Mouse (Mus musculus): Measurements from ENCODE around the gene Setd1b. TPM values are rescaled to one million over a fixed set of nuclear protein-coding genes. Genes with fewer than 3 reads are reported as not detected.

Setd1b gene
- total and polyA plus RNA-seq, 3 experiments, result 0.50 to 9.1 (median 2.3) TPM

DNA sequence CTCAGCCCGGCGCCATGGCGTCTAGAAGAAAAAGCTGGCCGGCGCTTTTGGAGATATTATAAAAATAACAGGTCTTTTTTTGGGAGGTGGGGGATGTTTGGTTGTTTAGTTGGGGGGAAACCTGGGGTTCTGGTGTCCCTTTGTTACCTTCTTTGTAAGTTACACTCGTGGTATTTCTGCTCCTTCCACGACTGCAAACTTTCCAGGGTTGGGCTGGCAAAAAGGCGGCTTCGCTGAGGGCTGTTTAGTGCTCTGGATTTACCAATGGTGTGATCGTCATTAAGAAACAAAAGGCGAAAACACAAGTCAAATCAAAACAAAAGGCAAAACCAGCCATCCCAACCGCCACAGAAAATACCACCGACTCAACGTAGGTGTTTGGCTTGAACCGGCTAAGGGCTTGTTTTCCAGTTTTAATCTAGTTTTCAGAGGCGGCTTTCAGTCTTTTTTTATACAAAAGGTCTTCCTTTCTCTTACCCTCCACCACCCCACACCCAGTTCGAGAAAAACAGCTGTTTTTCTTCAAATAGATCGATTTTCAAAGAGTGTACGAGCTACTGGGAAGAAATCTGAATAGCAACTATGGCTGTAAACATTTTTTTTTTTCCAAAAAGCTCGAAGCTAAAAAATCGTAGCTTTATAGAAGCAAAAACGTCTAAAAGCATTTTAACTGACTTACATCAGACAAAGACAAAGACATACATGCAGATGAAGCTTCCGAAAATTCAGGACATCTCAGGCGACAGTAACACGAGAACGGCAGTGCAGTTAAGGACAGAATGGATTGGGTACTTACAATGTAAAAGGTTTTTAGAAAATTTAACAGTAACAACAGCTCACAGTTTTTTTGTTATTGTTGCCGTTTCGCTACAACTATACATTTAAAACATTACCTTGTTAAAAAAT is 2.0 kb upstream of the Setd1b start:
- peak overlapping the region; percentile 100 for H3K9ac ChIP-seq (ENCODE audit: insufficient read depth, low read depth)
- peak overlapping the region; percentile 63 to 86 (median 76) for H3K4me3 ChIP-seq (replicated peaks in 1 of 3; ENCODE audit: low read depth in 2 of 3, low read length in 2 of 3, poor library complexity in 1 of 3)
- no peaks in the 10 kb centered on the region for H3K9me3 ChIP-seq (replicated peaks; ENCODE audit: low read length)
- TF ChIP-seq MYC (IDR thresholded peaks at IDR 0.05; ENCODE audit: low read depth, low read length) (0 out of 2 replicates have a peak, but pooled peaks have one; percentile 33), JUN (IDR thresholded peaks at IDR 0.05; ENCODE audit: insufficient read depth, low read depth, low read length) (no peak), CHD1 (IDR thresholded peaks at IDR 0.05; ENCODE audit: low read depth, low read length) (peak; percentile 98), ZMIZ1 (IDR thresholded peaks at IDR 0.05; ENCODE audit: low read depth, low read length) (no peak; the same call in 1 of the 2 replicates), MXI1 (IDR thresholded peaks at IDR 0.05; ENCODE audit: low read depth, low read length) (peak; percentile 49; the same call in 1 of the 2 replicates), ZKSCAN1 (IDR thresholded peaks at IDR 0.05; ENCODE audit: borderline replicate concordance, low read depth, low read length) (no peak)
- dilution Hi-C loops (cut with MboI; ENCODE audit: extremely low pct_ligation_motif_present, extremely low pct_unique_long_range_greater_than_20kb, low sequenced_read_pairs), result no loop called here
- H3K4me1 ChIP-seq (ENCODE audit: control insufficient read depth in 1 of 2, insufficient read depth in 2 of 2), result peaks cover 10 to 36% of the 10 kb centered on the region in 2 experiments; a peak in 3 of 4 replicates
- no peak for DNase-seq (ENCODE audit: extremely low read depth)
- H3K79me2 ChIP-seq (replicated peaks; ENCODE audit: control insufficient read depth, extremely low read depth, insufficient read depth, poor library complexity, severe bottlenecking), result peaks cover 60% of the 10 kb centered on the region
- peak overlapping the region; percentile 92 for H3K4me2 ChIP-seq (ENCODE audit: insufficient read depth, low read depth, poor library complexity, severe bottlenecking)
- peaks cover 17 to 37% of the 10 kb centered on the region in 2 experiments for H3K36me3 ChIP-seq (replicated peaks in 1 of 2; ENCODE audit: control insufficient read depth in 1 of 2, insufficient read depth in 1 of 2, low read length in 1 of 2)
- H3K27me3 ChIP-seq (replicated peaks), result no peaks in the 10 kb centered on the region
- peak overlapping the region; percentile 80 for H3K27ac ChIP-seq (ENCODE audit: insufficient read depth, low read depth)
- in situ Hi-C loops (cut with MboI; ENCODE audit: low pct_ligation_motif_present, low pct_unique_long_range_greater_than_20kb, low sequenced_read_pairs), result no loop called here

DNA sequence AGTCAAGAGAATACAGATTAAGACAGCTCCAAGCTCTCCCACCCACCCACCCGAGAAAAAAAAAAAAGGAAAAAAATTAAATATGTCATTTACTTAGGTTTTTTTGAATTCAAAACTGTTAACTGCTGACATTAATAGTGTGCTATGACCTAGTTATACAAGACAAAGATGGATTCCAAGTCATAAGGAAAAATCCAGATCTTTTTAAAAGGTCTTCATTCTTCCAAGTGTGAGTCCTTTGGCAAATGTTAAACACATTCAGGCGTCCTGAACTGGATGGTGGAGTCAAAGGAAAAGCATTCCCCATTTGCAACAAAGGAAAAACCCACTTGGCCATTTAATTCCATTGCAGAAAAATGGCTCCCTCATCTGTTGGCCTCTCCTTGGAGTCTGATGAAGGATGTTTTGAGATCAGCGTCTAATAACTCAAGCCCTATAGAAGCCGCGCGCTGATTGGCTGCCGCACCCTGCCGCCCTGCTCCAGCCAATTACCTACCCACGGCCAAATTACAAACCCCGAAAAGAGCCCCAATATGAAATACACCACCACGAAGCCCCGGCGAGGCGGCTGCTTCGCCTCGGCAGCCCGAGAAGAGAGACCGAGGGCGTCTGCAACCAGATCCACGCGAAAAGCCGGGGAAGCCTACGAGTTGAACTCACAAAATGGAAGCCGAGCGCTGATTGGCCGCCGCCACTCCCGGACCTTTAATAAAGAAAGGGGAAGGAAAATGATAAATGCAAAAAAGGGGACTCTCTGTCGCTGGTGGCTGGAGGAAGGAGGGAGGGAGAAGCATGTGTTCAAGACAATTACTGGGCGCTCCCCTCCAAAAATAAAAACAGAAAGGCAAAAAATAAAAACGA is 1.1 kb upstream of the Setd1b start:
- peak overlapping the region; percentile 97 for H3K27ac ChIP-seq (ENCODE audit: insufficient read depth, low read depth)
- no peaks in the 10 kb centered on the region for H3K27me3 ChIP-seq (replicated peaks)
- H3K4me1 ChIP-seq (ENCODE audit: control insufficient read depth in 1 of 2, insufficient read depth in 2 of 2), result peaks cover 7 to 36% of the 10 kb centered on the region in 2 experiments; a peak in 2 of 4 replicates
- peaks cover 11 to 36% of the 10 kb centered on the region in 2 experiments for H3K36me3 ChIP-seq (replicated peaks in 1 of 2; ENCODE audit: control insufficient read depth in 1 of 2, insufficient read depth in 1 of 2, low read length in 1 of 2)
- H3K4me3 ChIP-seq (replicated peaks in 1 of 3; ENCODE audit: low read depth in 2 of 3, low read length in 2 of 3, poor library complexity in 1 of 3), result peak overlapping the region; percentile 63 to 76 (median 71)
- in situ Hi-C loops (cut with MboI; ENCODE audit: low pct_ligation_motif_present, low pct_unique_long_range_greater_than_20kb, low sequenced_read_pairs) (no loop called here), dilution Hi-C loops (cut with MboI; ENCODE audit: extremely low pct_ligation_motif_present, extremely low pct_unique_long_range_greater_than_20kb, low sequenced_read_pairs) (no loop called here)
- peak; percentile 90 for DNase-seq (ENCODE audit: extremely low read depth)
- H3K9me3 ChIP-seq (replicated peaks; ENCODE audit: low read length), result no peaks in the 10 kb centered on the region
- TF ChIP-seq SIN3A (IDR thresholded peaks at IDR 0.05; ENCODE audit: low read length) (peak; percentile 67), POLR2A (IDR thresholded peaks at IDR 0.05; ENCODE audit: low read depth, low read length) (peak; percentile 89), MYC (IDR thresholded peaks at IDR 0.05; ENCODE audit: low read depth, low read length) (peak; percentile 87; the same call in 1 of the 2 replicates), NELFE (IDR thresholded peaks at IDR 0.05; ENCODE audit: low read depth, low read length) (peak; percentile 91), MEF2A (IDR thresholded peaks at IDR 0.05; ENCODE audit: borderline replicate concordance, low read depth, low read length) (no peak), USF2 (conservative IDR thresholded peaks at IDR 0.05; ENCODE audit: low read depth, low read length) (no peak), MXI1 (IDR thresholded peaks at IDR 0.05; ENCODE audit: low read depth, low read length) (peak; percentile 4; the same call in 1 of the 2 replicates), ELF1 (IDR thresholded peaks at IDR 0.05; ENCODE audit: low read depth, low read length) (no peak), JUN (IDR thresholded peaks at IDR 0.05; ENCODE audit: insufficient read depth, low read depth, low read length) (no peak), ZKSCAN1 (IDR thresholded peaks at IDR 0.05; ENCODE audit: borderline replicate concordance, low read depth, low read length) (no peak), TCF12 (IDR thresholded peaks at IDR 0.05; ENCODE audit: low read depth, low read length) (peak; percentile 64; the same call in 1 of the 2 replicates), HCFC1 (IDR thresholded peaks at IDR 0.05; ENCODE audit: low read depth, low read length) (peak; percentile 41; the same call in 1 of the 2 replicates), CHD1 (IDR thresholded peaks at IDR 0.05; ENCODE audit: low read depth, low read length) (peak; percentile 86), TBP (conservative IDR thresholded peaks at IDR 0.05; ENCODE audit: low read depth, low read length) (peak; percentile 95), ZNF384 (IDR thresholded peaks at IDR 0.05; ENCODE audit: low read depth, low read length) (0 out of 2 replicates have a peak, but pooled peaks have one; percentile 12), ZMIZ1 (IDR thresholded peaks at IDR 0.05; ENCODE audit: low read depth, low read length) (peak; percentile 90; the same call in 1 of the 2 replicates), MAX (IDR thresholded peaks at IDR 0.05; ENCODE audit: low read length) (peak; percentile 65; the same call in 1 of the 2 replicates), POLR2AphosphoS2 (IDR thresholded peaks at IDR 0.05; ENCODE audit: low read depth, low read length) (peak; percentile 82; the same call in 1 of the 2 replicates)
- H3K9ac ChIP-seq (ENCODE audit: insufficient read depth, low read depth), result peak overlapping the region; percentile 100
- H3K79me2 ChIP-seq (replicated peaks; ENCODE audit: control insufficient read depth, extremely low read depth, insufficient read depth, poor library complexity, severe bottlenecking), result peaks cover 61% of the 10 kb centered on the region
- H3K4me2 ChIP-seq (ENCODE audit: insufficient read depth, low read depth, poor library complexity, severe bottlenecking), result peak overlapping the region; percentile 52
